Mouse (Mus musculus) liver, adult 2 months (tissue): ENCODE data around the gene Wdr6.

ENCODE experiments used
- CTCF ChIP-seq: fragments of 200-500 bp; IDR thresholded peaks from 2 replicates; pipeline ENCODE4 v1.5.1; 2011; ENCODE audit warnings: low read depth, low read length, control low read depth
- POLR2A ChIP-seq: fragments of 200-500 bp; IDR thresholded peaks from 2 replicates; pipeline ENCODE4 v1.6.1; 2011; ENCODE audit warnings: low read length, control low read depth; ENCODE audit not compliant: insufficient read depth; ENCODE audit errors: extremely low read depth

- TF ChIP-seq POLR2A (no peak), CTCF (no peak)
Measured at GRCm38 (mm10) chr9:108589229-108589628, 10.7 kb upstream of the Wdr6 start.
